Mouse (Mus musculus) embryonic fibroblast, embryonic 13.5 days (primary cell): ENCODE data around the gene 4930412O13Rik.

Source experiments
- CTCF ChIP-seq: IDR thresholded peaks from 2 replicates; pipeline ENCODE4 v1.5.1; 2011; ENCODE audit warnings: mild to moderate bottlenecking, control low read depth, low read length, moderate library complexity, borderline replicate concordance; ENCODE audit not compliant: insufficient read depth
- POLR2A ChIP-seq: IDR thresholded peaks from 2 replicates; pipeline ENCODE4 v1.6.1; 2011; ENCODE audit warnings: low read depth, mild to moderate bottlenecking, control low read depth, low read length, moderate library complexity

- no peak for TF ChIP-seq POLR2A
- no peak for TF ChIP-seq CTCF
Measured at GRCm38 (mm10) chr2:9876621-9877325, 4.3 kb upstream of the 4930412O13Rik start.
